Mouse (Mus musculus): ENCODE measurements around the gene Tmem145.
A peak's percentile ranks its signal among the peaks of the same experiment; 100 is the strongest.
"Not testable (repeated sequence)": the region's sequence is repeated elsewhere in the genome, so short reads cannot be mapped to it uniquely, and the experiment has no call there.

The Tmem145 gene

DNA sequence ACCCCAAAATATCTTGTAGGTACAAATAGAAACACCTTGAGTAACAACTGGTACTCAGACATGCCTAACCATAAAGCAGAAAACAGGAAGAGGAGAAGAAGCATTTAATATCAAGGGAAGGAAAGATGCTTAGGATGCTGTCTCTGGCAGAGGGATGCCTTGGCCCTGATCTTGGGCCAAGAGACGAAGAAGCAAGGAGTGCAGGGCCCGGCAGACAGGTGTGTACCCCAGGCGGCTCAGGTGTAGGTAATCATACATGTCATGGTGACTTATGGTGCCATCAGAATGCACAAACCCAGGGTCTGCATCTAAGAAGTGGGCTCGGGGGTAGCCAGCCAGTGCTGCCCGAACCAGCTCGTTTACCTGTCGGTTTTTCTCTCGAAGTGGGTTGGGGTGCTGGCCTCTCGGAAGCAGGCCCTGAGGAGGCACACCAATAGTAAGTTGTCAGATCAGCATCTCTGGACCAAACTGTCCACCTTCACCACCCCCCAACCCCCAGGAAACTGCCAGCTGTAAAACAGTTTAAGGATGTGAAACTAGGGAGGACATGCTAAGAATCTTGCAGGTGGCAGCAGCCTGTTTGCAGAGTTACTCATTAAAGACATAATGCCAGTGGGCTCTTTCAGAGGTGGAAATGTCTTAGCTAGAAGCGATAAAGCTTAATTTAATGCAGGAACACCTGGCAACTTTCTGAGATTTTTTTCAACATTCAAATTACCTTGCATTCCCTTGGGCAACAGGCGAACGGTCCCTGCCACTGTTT is 10.8 kb upstream of the Tmem145 start:
- DNase-seq, result no peak

DNA sequence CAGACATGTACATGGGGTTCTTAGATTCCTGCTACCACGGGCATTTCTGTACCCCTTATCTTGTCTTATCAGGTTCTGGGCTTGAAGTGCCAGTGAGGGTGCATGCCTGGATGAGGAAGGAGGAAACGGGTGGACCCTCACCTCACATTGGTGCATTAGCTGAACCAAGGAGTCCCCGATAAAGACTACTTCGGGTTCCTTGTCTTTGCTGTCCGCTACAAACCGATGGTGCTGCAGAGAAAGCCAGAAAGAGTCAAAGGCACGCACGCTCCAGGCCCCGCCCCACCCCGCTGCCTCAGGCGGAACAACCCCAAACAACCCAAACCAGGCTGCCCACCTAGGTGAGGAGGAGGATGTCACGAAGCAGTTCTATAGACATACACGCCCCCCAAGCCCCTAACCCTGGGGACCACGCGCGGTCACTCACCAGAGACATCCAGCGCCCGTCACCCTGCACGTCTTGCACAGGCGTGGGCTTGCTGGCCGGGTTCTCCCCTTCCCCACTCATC is 8.9 kb upstream of the Tmem145 start:
- no peak for DNase-seq

DNA sequence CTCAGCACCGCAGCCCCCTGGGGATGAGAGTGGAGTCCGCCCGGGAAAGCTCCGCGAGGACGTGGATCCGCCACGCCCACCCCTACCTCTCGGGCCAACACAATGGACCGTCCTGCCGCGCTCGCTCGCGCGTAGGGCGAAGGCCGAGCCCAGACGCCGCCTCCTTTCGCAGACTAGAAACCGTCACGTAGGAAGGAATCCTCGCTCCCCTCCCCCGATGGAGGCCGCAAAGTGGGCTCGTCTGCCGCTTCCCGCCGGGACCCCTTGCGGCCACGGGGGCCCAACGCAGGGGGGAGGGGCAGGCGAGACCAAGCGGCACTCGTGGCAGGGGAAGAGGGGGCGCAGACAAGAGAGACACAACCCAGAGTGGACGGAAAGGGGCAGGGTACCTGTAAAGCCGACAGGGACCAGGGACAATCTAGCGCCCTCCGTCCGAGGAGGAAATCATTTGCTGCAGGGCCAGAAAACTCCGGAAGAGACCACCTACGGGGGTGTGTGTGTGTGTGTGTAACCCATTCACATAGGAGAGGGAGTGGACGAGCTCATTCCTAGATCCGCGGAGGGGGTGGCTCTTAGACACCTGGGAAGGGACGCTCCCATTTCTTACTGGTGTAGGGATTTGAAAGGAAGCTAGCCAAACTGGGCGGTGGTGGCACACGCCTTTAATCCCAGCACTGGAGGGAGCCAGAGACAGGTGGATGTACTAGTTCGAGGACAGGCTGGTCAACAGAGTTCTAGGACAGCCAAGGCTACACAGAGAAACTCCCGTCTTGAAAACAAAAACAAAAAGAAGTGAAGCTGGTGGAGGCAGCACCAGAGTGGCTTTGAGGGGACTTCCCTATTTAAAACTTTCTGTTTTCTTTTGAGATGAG is 8.2 kb upstream of the Tmem145 start, which contains the start of gene Pafah1b3:
Gene Pafah1b3, minus strand, starts transcription at position 533 of the 872 bp plus-strand sequence.
- DNase-seq, result peak; percentile 67

DNA sequence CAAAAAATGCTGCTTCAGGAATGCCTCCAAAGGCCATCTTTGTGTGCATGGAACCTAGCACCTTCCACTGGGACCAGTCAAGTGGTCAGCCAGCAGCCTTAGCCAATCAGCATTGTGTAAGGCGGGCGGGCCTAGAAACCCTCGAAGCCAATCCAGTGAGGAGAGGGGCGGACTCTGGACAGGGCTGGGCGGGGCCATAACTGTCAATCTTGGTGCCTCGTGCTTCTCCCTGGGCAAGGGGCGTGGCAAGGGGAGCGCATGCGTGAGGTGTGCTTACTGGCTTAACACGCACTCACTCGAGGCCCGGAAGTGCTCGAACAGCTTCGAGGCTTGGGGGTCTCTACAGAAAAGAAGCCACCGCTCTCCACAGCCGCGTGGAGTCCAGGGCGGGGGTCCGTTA is 4.8 kb upstream of the Tmem145 start, which contains the start of gene Prr19:
Gene Prr19, plus strand, starts transcription at position 349 of the 400 bp plus-strand sequence.
- DNase-seq, result no peak

DNA sequence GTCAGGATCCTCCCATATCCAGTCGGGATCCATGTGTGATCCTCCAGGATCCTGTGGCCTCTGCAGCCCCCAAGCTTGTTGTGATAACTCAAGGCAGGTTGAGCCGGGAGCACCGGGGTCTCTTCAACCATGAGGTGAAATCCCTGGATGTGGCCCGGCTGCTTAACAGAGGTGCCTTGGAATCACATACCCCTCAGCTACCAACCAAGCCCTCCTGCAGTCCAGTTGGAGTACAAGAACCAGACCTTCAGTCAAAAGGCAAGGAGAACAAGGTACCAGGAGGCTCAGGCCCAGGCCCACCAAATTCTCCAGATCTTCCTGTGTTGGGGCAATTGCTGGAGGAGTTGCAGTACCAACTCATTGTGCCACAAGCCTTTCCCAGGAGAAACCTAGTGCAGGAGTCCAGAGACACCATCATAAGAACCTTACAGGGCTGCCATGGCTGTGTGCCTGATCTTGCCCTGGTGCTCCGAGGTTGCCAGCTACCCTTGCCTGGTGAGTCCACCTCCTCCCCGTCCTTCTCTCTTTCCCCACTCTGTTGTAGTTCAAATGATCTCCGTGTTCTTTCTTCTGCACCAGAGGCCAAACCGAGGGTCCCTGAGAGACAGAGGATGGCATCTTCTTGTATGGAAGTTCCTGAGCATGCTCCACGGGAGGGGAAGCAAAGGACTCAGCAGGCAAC is 2.8 kb upstream of the Tmem145 start:
- no peak for DNase-seq

DNA sequence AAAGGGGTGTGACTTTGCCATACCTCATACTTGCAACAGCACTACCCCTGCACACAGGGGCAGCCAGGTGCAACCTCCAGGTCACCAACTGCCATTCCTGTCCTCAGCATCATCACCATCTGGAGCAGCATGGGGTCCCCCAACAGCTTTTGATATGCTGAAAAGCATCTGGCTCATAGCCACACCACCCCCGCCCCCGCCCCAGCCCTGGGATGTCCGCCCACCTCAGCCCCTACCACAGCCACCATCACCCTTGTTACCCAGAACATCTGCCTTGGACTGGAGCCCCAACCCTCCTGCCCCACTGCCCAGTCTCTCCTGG is 2.3 kb upstream of the Tmem145 start:
- no peak for DNase-seq

DNA sequence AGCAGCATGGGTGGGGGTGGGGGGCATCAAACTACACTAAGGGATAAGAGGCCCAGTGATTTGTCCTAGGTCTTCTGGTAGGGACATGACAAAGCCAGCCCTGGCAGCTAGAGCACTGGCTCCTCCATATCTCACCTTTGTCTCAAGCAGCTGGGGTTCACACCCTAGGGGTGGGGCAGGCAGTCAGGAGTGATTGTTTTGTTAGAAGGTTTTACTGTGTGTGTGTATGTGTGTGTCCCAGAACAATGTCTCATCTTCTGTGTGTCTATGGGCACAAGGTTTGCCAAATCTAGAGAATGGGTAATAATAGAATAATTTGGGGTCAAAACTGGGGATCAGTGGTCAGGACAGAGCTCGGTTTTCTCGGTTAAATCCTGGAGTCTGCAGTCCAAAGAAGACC is 425 bp upstream of the Tmem145 start:
- no peak for DNase-seq

DNA sequence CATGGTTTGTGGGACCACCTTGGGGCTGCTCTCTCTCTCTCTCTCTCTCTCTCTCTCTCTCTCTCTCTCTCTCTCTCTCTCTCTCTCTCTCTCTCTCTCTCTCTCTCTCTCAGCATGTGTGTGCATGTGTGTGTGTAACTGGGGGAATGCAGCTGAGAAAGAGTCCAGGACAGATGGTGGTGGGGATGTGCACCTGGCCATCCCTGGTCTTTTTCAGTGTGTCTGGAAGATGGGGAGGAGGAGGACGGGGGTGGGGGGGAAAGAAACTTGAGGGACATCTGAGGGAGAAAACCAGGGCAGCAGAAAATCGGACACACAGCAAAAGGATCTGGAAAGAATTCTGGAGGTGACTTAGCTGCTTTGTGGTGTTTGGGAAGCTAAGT is 699 bp downstream of the Tmem145 start:
- DNase-seq, result no peak

DNA sequence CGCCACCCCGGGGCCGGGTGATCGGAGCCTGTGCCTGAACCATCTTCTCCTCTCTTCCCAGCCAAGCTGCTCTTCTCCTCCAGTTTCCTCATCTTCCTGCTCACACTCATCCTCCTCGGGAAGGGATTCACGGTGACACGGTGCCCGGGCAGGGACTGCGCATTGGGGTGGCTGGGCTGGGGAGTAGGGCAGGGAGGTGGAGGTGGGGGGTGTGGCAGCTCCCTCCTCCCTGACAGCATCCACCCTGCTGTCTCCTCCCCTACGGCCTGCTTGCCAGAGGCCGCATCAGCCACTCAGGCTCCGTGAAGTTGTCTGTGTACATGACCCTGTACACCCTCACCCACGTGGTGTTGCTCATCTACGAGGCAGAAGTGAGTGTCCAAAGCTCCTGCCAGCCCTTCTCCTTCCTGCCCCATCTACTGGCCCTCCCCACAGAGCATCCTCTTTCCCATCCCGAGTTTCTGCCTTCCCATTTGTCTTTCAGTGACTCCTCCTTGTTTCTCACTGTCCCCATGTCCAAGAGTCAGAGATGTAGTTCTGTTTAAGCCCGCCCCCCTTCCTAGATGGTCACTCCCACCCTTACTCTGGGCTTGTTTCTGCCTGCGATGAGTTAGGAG is 2.9 kb downstream of the Tmem145 start:
- no peak for DNase-seq

DNA sequence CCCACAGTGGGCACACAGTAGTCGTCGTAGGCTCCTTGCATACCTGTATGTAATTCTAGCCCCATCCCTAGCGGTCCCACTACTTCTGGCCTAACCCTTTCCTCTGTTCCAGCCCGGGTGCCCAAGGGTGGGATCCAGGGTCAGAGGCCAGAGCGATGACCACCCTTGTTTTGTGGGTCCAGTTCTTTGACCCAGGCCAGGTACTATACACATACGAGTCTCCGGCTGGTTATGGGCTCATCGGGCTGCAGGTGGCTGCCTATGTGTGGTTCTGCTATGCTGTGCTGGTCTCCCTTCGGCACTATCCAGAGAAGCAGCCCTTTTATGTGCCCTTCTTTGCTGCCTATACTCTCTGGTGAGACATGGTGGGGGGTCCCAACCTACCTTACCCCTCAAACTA is 3.5 kb downstream of the Tmem145 start:
- no peak for DNase-seq

DNA sequence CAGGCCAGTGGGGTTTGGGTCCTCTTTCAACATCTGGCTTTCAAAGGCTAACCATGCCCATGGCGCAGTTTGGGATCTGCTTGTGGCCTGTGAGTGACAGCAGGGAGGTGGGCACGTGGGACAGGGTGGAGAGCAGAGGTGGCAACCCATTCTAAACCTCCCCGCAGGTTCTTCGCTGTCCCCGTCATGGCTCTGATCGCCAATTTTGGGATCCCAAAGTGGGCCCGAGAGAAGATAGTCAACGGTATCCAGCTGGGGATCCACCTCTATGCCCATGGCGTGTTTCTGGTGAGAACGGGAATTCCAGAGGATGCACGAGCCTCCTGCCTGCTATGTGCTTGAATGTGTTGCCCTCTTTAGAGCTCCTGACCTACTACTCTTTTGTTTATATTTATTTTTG is 5.3 kb downstream of the Tmem145 start:
- DNase-seq, result no peak

DNA sequence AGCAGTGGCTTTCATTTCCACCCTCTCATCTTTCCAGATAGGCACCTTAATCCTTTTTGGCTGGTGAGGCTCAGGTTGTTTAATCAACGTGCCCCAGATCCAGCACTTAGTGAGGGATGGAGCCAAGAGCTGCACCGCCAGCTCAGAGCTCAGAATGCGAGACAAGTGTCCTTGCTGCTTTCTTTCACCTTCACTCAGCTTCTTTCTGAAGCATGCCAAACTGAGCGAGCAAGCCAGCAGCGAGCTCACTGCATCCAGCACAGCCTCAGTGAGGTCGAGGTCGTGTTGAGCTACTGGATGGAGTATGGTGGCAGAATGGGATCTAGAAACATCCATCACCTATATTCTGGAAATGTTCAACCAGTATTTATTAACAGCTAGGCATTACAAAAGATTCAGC is 7.4 kb downstream of the Tmem145 start:
- DNase-seq, result no peak

DNA sequence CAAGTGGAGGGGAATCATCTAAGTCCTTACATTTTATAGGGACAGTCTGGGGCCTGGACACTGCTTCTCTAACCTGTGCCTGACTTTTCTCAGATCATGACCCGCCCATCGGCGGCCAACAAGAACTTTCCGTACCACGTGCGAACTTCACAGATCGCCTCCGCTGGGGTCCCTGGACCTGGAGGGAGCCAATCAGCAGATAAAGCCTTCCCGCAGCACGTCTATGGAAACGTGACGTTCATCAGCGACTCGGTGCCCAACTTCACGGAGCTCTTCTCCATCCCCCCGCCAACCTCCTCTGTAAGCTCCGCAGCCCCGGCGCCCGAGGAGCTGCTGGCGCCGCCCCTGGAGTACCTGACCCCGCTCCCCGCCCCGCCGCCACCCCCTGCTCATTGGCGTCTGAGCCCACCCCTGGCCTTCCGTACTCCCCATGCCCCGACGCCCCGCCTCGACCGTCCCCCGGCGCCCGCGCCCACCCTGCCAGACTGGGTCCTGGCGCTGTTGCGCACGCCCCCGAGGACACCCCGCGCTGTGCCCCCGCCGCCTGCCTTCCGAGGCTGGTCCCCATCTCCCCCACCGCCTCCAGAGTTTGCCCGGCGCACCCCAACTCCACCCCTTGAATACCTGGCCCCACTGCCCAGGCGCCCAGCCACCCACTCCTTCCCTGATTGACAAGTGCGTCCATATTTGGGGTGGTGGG is 8.8 kb downstream of the Tmem145 start:
- no peak for DNase-seq

DNA sequence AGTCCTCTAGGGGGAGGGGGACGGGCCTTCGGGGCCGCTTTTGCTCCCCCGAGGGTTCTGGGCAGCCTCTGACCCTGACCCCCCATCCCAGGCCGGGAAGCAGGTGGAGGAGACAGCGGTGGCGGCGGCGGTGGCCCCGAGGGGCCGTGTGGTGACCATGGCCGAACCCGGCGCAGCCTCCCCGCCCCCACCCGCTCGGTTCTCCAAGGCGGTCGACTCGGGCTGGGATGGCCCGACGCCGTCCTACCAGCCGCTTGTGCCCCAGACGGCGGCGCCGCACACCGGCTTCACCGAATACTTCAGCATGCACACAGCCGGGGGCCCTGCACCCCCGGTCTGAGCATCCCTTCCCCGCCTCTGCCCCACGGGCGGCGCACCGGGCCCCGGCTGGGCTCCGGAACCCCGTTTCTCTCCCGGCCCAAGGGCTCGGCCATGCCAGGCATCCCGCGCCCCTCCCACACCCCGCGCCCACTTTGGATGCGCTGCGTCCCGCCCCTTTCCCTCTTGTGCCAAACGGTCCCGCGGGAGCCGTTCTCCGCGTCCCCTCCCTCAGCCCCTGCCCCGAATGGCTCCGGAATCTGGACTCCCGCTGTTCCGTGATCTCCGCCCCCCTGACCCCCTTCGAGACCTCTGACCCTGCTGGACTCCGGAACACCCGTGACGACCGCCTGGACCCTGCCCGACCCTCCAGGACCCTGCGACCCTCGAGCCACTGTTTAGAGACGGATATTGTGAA is 9.6 kb downstream of the Tmem145 start:
- DNase-seq, result peak; percentile 19

DNA sequence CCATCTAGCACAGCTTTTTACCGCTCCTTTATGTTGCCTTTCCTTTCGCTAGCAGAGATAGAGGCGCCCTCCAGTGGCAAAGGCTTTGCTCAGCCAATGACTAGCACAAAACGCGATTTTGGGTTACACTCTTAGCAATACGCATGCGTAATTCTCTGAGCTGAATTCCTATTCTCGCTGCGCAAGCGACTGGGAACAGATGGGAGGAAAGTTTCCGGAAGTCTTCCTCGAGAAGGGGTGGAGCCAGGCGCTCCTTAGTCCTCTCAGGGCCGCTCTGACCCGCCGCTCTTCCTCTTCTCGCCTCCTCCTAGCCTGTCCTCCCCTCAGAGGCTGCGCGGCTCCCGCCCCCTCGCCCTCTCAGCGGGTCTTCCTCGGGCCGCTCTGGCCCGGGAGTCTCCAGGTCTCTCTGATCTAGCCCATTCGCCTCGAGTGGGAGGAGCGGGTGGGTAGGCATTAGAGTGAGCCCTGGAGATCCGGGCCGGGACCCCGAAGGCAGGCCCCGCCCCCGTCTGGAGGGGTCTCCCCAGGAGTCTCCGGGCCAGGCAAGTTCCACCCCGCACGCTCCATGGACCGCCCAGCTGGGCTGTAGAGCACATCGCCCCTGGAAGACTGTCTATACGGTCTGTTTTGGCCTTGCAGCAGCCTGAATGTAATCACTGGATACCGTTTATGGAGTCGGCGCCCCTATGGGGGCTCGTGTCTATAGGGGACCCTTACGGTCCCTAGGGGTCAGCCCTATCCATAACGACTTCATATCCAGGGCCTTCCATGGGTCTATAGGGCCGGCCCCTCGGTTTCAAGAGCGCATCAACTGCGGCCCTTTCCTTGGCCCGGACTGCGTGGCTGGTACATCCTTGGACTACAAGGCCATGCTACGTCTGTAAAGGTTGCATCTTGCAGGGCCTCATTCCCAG is 10.9 kb downstream of the Tmem145 start, which contains the start of gene Megf8:
Gene Megf8, plus strand, starts transcription at position 633 of the 914 bp plus-strand sequence.
- DNase-seq, result peak; percentile 97

DNA sequence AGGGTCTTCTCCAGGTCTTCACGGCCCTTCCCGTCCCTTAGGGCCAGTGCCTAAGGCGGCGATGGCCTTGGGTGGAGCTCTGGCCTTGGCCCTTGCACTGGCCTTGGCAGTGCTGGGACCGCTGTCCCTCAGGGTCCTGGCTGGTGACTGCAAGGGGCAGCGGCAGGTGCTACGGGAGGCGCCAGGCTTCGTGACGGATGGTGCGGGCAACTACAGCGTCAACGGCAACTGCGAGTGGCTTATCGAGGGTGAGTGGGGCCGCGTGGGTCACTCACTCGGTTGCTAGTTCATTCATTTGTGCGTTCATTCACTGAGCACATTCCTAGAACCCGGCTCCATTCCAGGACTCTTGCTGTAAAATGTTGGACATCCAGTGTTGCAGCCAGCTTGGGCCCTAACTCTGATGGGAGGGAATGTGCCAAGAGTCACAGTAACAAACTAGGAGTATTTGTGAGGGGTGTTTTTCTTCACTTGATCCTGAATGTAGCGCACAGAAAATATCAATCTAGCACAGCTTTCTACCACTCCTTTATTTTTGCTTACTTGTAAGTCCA is 11.6 kb downstream of the Tmem145 start:
- DNase-seq, result peak; percentile 6

DNA sequence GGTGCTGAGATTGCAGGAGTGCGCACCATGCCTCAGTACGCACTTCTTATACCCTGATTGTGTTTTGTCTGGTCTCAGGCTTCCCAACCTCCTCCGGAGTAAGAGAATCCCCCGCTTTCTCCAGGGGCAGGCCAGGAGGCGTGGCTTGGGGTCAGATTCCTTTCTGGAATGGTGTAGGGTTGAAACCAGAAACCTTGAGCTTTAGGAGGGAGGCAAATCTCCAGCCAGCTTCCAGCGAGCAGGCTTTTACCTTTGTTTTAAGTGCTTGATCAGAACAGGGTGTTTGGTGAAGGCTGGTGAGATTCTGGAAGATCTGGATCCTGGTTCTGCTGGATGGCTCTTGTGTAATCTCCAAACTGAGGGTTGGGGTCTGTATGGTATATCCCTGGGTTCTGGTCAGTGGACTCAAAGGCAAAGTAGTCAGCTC is 16.2 kb downstream of the Tmem145 start:
- DNase-seq, result peak; percentile 11

DNA sequence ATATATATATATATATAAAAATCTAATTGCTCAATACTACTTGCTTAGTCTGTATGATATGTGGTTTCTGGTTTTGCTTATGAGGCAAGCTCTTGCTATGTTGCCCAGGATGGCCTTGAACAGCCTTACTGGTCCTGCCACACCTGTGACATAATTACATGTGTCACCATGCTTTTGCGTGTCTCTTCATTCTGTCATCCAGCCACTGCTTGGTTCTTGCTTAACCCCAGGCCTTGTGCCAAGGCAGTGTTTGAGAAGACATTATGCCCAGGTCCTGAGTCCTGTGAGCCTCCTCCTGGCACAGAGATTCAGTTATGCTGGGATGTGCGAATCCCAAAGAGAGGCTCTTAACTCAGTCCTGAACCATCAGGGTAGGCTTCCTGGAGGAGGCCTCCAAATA is 17.3 kb downstream of the Tmem145 start:
- no peak for DNase-seq

DNA sequence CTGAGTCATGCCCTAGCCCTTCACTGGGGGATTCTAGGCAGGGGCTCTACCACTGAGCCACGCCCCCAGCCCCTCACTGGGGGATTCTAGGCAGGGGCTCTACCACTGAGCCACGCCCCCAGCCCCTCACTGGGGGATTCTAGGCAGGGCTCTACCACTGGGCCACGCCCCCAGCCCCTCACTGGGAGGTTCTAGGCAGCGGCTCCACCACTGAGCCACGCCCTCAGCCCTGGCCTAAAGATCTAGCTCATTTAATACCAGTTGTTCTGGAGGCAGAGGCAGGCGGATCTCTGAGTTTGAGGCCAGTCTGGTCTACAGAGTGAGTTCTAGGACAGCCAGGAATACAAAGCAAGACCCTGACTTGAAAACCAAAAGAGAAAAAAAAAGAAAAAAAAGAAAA is 19.5 kb downstream of the Tmem145 start:
- not testable (repeated sequence) for DNase-seq

DNA sequence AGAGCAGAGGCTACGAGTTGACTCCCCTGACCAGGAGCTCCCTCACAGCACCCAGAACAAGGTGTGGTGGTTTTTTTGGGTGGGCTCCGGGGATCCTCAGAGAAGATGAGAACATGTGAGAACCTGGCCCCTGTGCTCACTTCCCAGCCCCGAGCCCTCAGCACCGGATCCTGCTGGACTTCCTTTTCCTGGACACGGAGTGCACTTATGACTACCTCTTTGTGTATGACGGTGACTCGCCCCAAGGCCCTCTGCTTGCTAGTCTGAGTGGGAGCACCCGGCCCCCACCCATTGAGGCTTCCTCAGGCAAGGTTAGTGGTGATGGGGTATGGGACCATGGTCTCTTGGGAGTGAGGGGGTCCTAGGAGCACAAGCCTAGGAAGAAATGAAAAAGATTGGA is 20.3 kb downstream of the Tmem145 start:
- peak; percentile 11 for DNase-seq
